Mouse (Mus musculus) ES-E14 (cell line): Measurements from ENCODE around the gene Xrn2. TPM values are rescaled to one million over a fixed set of nuclear protein-coding genes. Genes with fewer than 3 reads are reported as not detected.

Experiments
- DNase-seq: peaks from one replicate; pipeline ENCODE4 v3.0.0-alpha.2; 2013; ENCODE audit warnings: low read depth, low spot score
- H3K27ac ChIP-seq: 2 replicates; pipeline ENCODE4 v1.5.1; 2012; ENCODE audit warnings: low read depth, mild to moderate bottlenecking, low read length, moderate library complexity, mixed read lengths; ENCODE audit not compliant: poor library complexity, insufficient read depth, severe bottlenecking
- H3K36me3 ChIP-seq: 2 replicates; pipeline ENCODE4 v1.6.1; 2012; ENCODE audit warnings: mild to moderate bottlenecking, low read length, moderate library complexity, mixed read lengths; ENCODE audit not compliant: control insufficient read depth, poor library complexity, insufficient read depth, severe bottlenecking
- H3K4me1 ChIP-seq, 2 experiments: fragments of 150-350 bp in 1 of 2; sonication (generic) in 1 of 2; 2 replicates each; pipeline ENCODE4 v1.6.1; 2012; ENCODE audit warnings: low read length in 2 of 2, mild to moderate bottlenecking in 1 of 2, mixed read lengths in 1 of 2; ENCODE audit not compliant: control insufficient read depth in 2 of 2, insufficient read depth in 2 of 2, poor library complexity in 1 of 2
- H3K4me3 ChIP-seq, 2 experiments: fragments of 150-350 bp in 1 of 2; sonication (generic) in 1 of 2; 2 replicates each; pipeline ENCODE4 v1.5.1; 2012; ENCODE audit warnings: low read length in 2 of 2, low read depth in 1 of 2, mild to moderate bottlenecking in 1 of 2, mixed read lengths in 1 of 2; ENCODE audit not compliant: insufficient read depth in 1 of 2, poor library complexity in 1 of 2, severe bottlenecking in 1 of 2
- H3K9ac ChIP-seq: 2 replicates; pipeline ENCODE4 v1.6.1; 2012; ENCODE audit warnings: low read depth, mild to moderate bottlenecking, low read length, mixed read lengths; ENCODE audit not compliant: poor library complexity, insufficient read depth, severe bottlenecking
- H3K9me3 ChIP-seq: fragments of 150-350 bp; sonication (generic); 2 replicates; pipeline ENCODE4 v1.6.1; 2012; ENCODE audit warnings: low read depth, mild to moderate bottlenecking, low read length; ENCODE audit not compliant: control insufficient read depth, insufficient read depth
- CHD2 ChIP-seq: IDR thresholded peaks from 2 replicates; pipeline ENCODE4 v1.6.1; 2014; ENCODE audit warnings: mild to moderate bottlenecking, low read depth, low read length, inconsistent platforms
- HCFC1 ChIP-seq: IDR thresholded peaks from 2 replicates; pipeline ENCODE4 v1.6.1; 2012; ENCODE audit warnings: low read length, inconsistent platforms, borderline replicate concordance; ENCODE audit not compliant: insufficient read depth
- MAFK ChIP-seq: IDR thresholded peaks from 2 replicates; pipeline ENCODE4 v1.6.1; 2014; ENCODE audit warnings: mild to moderate bottlenecking, low read depth, low read length, inconsistent platforms; ENCODE audit not compliant: insufficient read depth
- ZC3H11A ChIP-seq: IDR thresholded peaks from 2 replicates; pipeline ENCODE4 v1.6.1; 2012; ENCODE audit warnings: low read depth, mild to moderate bottlenecking, inconsistent platforms, low read length, borderline replicate concordance
- ZNF384 ChIP-seq: IDR thresholded peaks from 2 replicates; pipeline ENCODE4 v1.6.1; 2012; ENCODE audit warnings: low read depth, low read length, inconsistent platforms
- in situ Hi-C, 2 experiments: fragments of 600-800 bp; cut with MboI; formaldehyde crosslinking; loops; one replicate each; pipeline ENCODE4 v1.15.1; 2025; ENCODE audit warnings: low sequenced_read_pairs in 2 of 2, inconsistent platforms in 1 of 2; ENCODE audit not compliant: unreplicated experiment in 2 of 2
- total RNA-seq: library from RNA; depleted of rRNA; stranded (reverse); fragments of 300-350 nt; gene quantifications from 2 replicates; pipeline ENCODE4 v1.2.3, GENCODE M21; 2012

Xrn2 gene
- total RNA-seq, 1 experiment, result 85.7 TPM

DNA sequence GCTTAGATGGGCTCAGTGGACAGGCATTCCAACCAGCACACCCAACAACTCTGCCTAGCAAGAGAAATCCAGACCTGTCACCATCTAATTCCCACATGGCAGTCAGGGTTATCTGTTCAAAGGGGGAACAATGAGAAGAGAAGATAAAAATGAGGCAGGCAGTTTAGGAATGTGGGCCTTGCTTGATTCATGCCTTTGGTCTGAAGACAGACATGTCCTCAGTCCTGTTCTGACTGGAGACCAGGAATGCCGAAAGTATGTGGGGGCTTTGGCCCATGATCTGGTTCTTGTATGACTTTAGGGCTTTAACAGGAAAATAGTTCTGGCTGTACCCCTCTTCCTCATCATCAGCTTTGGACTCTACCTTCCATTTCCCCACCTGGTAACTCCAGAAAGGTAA lies 27.0 kb upstream of the Xrn2 start:
- DNase-seq, result no peak
- no peaks in the 10 kb centered on the region for H3K4me1 ChIP-seq
- H3K27ac ChIP-seq, result no peak overlapping the region
- H3K9me3 ChIP-seq, result no peaks in the 10 kb centered on the region
- no peak overlapping the region for H3K9ac ChIP-seq
- H3K4me3 ChIP-seq, result no peak overlapping the region
- no peaks in the 10 kb centered on the region for H3K36me3 ChIP-seq
- TF ChIP-seq ZNF384 (no peak), ZC3H11A (no peak), MAFK (no peak), HCFC1 (no peak), CHD2 (no peak)
- in situ Hi-C loops, result no loop called here

DNA sequence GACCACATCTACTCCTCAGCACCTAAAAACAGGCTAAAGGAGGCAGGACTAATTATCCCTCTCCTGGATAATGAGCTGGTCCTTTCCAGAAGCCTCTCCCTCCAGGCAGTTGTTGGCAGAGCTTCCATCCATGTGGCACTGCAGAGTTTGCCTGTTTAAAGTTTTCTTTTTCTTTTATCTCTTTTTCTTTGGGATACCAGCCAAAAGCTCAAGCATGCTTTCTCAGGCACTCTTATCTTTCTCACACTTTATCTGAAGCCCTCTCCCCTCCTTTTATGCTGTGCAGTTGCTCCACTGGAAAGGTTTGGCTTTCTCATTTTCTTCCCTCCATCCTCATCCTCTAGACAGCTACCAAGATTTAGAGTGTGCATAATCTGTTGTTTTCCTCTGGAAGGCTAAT lies 26.4 kb upstream of the Xrn2 start:
- DNase-seq, result no peak
- no peaks in the 10 kb centered on the region for H3K4me1 ChIP-seq
- in situ Hi-C loops, result no loop called here
- TF ChIP-seq HCFC1, result no peak
- TF ChIP-seq ZC3H11A, result no peak
- no peak for TF ChIP-seq MAFK
- no peak for TF ChIP-seq ZNF384
- no peak for TF ChIP-seq CHD2
- no peak overlapping the region for H3K27ac ChIP-seq
- H3K36me3 ChIP-seq, result no peaks in the 10 kb centered on the region
- no peak overlapping the region for H3K9ac ChIP-seq
- H3K4me3 ChIP-seq, result no peak overlapping the region
- no peaks in the 10 kb centered on the region for H3K9me3 ChIP-seq

DNA sequence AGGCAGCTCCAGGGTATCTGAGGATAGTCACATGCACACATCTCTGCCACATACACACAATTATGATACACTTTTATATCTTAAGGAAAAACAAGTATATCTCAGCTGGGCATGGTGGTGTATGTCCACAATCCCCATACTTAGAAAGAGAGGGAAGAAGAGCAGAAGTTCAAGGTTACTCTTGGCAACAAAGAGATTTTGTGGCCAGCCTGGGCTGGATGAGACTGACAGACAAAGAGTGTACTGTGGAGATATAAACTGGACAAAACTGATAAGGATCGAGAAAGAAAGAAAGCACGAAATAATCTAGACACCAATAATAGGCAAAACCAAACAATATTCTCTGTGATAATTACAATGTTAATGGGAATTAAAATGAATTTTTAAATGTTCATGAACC lies 5.5 kb upstream of the Xrn2 start:
- no peaks in the 10 kb centered on the region for H3K4me1 ChIP-seq
- in situ Hi-C loops, result no loop called here
- no peak overlapping the region for H3K4me3 ChIP-seq
- H3K27ac ChIP-seq, result no peak overlapping the region
- no peak for TF ChIP-seq ZC3H11A
- TF ChIP-seq ZNF384, result no peak
- TF ChIP-seq MAFK, result no peak
- TF ChIP-seq HCFC1, result no peak
- no peak for TF ChIP-seq CHD2
- H3K9ac ChIP-seq, result no peak overlapping the region
- H3K36me3 ChIP-seq, result peaks cover 6% of the 10 kb centered on the region; the same call in 1 of the 2 replicates
- no peak for DNase-seq
- peaks cover 22% of the 10 kb centered on the region for H3K9me3 ChIP-seq

DNA sequence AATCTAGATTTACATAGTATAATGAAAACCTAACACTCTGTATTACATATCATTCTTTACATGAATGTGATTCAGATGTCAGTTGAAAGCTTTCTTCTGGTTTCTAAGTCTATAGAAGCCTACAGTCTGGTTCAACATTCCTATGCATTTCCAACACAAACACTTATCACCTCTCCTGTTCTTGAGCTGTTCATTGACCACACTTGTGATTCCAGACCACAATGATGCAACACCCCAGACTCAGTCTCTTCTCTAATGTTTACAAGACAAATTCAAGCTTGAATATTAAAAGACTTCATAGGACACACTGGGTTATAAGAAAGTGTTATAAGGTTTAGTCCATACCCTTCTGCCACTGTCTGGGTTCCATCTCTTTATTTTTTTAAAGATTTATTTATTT lies 3.7 kb upstream of the Xrn2 start:
- Histone ChIP-seq H3K4me3 (no peak overlapping the region), H3K9ac (no peak overlapping the region), H3K4me1 (no peaks in the 10 kb centered on the region), H3K36me3 (peaks cover 6% of the 10 kb centered on the region; the same call in 1 of the 2 replicates), H3K9me3 (peaks cover 22% of the 10 kb centered on the region), H3K27ac (no peak overlapping the region)
- in situ Hi-C loops, result no loop called here
- DNase-seq, result no peak
- TF ChIP-seq ZNF384 (no peak), ZC3H11A (no peak), CHD2 (no peak), MAFK (no peak), HCFC1 (no peak)

DNA sequence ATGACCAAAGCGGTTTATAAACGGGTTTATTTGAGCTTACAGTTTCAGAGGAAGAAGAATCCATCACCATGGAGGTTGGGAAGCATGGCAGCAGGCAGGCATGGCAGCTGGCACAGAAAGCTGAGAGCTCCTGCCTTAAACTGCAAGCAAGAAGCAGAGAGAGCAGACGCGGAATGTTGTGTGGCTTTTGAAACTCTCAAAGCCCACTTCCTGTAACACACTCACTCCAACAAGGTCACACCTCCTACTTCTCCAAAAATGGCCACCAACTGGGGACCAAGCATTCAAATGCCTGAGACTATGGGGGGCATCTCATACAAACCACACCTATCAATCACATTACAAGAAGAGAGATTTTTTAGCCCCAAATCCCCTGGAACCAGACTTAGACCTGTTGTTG lies 2.7 kb upstream of the Xrn2 start:
- in situ Hi-C loops, result no loop called here
- Histone ChIP-seq H3K4me3 (no peak overlapping the region), H3K27ac (peak overlapping the region; percentile 94), H3K9ac (no peak overlapping the region; the same call in 1 of the 2 replicates), H3K9me3 (peaks cover 22% of the 10 kb centered on the region), H3K36me3 (peaks cover 6% of the 10 kb centered on the region; the same call in 1 of the 2 replicates), H3K4me1 (peaks cover 0 to 1% of the 10 kb centered on the region in 2 experiments; a peak in 1 of 4 replicates)
- peak; percentile 6 for DNase-seq
- TF ChIP-seq MAFK (no peak), HCFC1 (no peak), ZNF384 (no peak), CHD2 (no peak)
